Mouse (Mus musculus) ES-Bruce4 (cell line): ENCODE results near the gene Nin.

Source experiments
- CTCF ChIP-seq: IDR thresholded peaks from one replicate; pipeline ENCODE4 v1.8.1; 2011; ENCODE audit warnings: low read depth, low read length
- EP300 ChIP-seq: IDR thresholded peaks from 2 replicates; pipeline ENCODE4 v1.6.1; 2011; ENCODE audit warnings: low read depth, low read length; ENCODE audit not compliant: insufficient read depth

- TF ChIP-seq CTCF, result no peak
- TF ChIP-seq EP300, result no peak
Measured at GRCm38 (mm10) chr12:70043421-70043820, 70.1 kb downstream of the Nin start.
